Mouse (Mus musculus) c-Kit-positive CD71-negative TER-119-negative erythroid progenitor cells, embryonic 14.5 days (primary cell): ENCODE measurements at regions not wholly inside any gene's neighbourhood (a gene's known extent, or its start where the extent isn't known, plus 50 kb on each side); places are given as distances from the start of the nearest gene placed in this dataset.
A peak's percentile ranks its signal among the peaks of the same experiment; 100 is the strongest.

Source experiments
- DNase-seq: peaks from one replicate; pipeline ENCODE4 v3.0.0-alpha.2; 2013; ENCODE audit warnings: low read depth

DNA sequence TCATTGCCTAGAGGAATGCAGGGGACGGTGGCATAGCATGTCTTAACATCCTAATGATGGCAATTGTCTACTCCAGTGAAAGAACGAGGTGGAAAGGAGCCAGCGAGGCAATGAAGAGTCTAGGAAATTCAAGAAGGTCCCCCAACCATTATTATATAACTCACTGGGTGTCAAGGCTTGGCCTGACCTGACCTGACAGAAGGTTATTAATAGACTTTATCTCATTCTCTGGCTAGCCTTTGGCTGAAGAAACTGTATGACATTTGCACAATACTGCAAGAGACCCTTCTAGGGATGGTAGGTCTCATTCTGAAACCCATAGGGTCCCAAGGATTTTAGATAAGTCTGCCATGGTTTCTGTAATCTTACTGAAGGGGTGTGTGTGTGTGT is 121.0 kb upstream of the Jarid2 start:
- DNase-seq: no peak

- no peak for DNase-seq
Observed at GRCm38 (mm10) chr13:44608681-44609335, 120.5 kb upstream of the Jarid2 start.

- no peak for DNase-seq
Observed at GRCm38 (mm10) chr13:44609606-44610005, 119.7 kb upstream of the Jarid2 start.

- DNase-seq: no peak
Observed at GRCm38 (mm10) chr13:44615696-44616095, 113.6 kb upstream of the Jarid2 start.

DNA sequence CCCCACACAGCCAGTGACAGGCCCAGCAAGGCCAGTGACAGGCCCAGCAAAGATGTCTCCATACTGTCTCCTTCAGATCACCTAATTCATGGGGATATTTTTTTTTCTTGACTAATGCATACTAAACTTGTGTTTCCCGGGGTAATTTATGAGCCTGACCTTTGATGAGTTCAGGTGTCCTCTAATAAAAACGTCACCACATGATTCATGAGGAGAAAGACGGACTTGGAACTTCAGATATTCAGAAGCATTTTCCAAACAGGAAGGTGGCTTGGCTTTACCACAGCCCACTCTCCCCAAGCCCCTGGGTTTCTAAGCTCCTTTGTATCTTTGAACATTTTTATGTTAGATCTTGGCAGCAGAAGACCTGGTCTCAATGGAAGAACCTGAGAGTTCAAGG is 110.9 kb upstream of the Jarid2 start:
- DNase-seq: no peak

GRCm38 (mm10) chr13:44622661-44623355 is 106.5 kb upstream of the Jarid2 start:
- no peak for DNase-seq

- no peak for DNase-seq
Observed at GRCm38 (mm10) chr13:44624716-44625115, 104.6 kb upstream of the Jarid2 start.

DNA sequence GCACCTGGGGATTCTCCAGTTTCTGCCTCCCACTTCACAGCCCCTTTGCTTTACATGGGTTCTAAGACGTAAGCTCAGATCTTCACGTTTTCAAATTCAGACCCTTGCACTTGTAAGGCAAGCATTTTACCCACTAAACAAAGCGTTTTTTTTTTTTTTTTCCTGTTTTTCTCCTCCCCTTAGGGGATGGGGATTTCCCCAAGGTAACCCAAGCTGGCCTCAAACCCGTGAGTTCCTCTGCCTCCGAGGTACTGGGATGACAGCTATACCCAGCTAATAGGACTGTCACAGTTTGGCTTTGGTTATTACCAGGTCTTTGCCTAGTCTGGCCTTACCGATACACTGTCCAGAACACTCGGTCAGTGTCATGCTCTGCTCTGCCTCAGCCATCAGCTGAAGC is 103.5 kb upstream of the Jarid2 start:
- DNase-seq: no peak

GRCm38 (mm10) chr13:44626806-44627205 is 102.5 kb upstream of the Jarid2 start:
- no peak for DNase-seq

DNA sequence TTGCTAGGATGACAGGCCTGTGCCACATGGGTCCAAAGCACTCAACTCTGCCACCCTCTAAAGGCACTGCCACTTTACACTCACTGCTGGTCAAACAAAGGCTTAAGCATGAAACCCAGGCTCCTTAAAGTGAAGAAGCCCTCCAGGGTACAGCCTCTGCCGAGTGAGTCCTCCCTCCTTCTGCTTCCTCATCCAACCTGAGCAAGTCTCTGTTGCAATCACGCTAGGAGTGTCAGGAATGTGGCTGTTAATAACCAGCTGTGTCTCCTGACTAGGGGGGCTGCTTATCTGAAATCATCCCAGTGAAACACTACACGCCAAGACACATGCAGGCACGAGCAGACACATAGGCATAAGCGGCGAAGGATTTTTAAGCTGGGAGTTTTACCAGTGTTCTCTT is 99.2 kb upstream of the Jarid2 start:
- no peak for DNase-seq

- DNase-seq: no peak
Observed at GRCm38 (mm10) chr13:44634616-44635015, 94.7 kb upstream of the Jarid2 start.

- no peak for DNase-seq
Observed at GRCm38 (mm10) chr13:44635221-44636007, 93.9 kb upstream of the Jarid2 start.

GRCm38 (mm10) chr13:44636008-44636335 is 93.3 kb upstream of the Jarid2 start:
- no peak for DNase-seq

- DNase-seq: no peak
Observed at GRCm38 (mm10) chr13:44642361-44642760, 86.9 kb upstream of the Jarid2 start.

- DNase-seq: no peak
Observed at GRCm38 (mm10) chr13:44650052-44650451, 79.2 kb upstream of the Jarid2 start.

DNA sequence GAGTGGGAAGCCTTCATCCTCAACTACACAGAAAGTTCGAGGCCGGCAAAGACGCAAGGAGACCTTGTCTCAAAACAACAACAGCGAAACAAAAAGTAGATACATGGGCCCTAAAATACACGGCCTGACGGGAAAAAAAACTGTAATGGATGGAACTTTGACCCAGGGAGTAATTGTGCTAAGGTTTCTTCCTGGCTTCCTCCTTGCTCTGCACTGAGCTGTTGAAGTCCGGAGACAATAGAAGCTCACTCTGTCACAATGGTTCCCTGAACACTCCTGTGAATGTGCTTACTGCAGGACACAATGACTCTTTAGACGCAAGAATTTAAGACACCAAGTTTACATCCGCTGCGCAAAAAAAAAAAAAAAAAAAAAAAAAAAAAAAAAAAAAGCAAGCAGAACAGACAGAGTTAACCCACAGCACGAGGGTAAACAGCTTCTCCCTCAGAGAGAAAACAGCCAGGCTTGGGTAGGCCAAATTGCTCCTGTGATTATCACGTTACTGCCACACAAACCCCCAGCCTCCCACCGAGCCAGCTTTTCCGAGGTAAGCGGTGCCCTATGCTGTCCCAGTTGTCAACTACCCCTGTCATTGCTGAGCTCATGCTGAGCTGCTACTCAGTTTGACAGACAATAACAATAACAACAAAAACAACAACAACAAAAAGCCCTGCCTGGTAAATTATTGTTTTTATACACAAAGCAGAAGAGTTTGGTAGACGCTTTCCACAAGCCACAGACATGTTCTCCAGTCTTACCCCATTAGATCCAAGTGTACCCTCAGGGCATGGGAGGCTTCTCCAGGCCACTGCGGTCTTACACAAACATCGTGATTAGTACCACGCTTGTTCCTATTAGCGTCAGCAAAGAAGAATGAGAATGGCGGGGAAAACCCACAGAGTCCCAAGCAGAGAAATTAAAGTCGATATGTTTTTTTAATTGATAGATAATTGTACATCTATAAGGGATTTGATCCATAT is 77.7 kb upstream of the Jarid2 start:
- DNase-seq: no peak

GRCm38 (mm10) chr13:44657905-44658414 is 71.3 kb upstream of the Jarid2 start:
- DNase-seq: no peak

GRCm38 (mm10) chr13:44659861-44660260 is 69.4 kb upstream of the Jarid2 start:
- peak; percentile 40 for DNase-seq

GRCm38 (mm10) chr13:44663062-44663461 is 66.2 kb upstream of the Jarid2 start:
- peak; percentile 56 for DNase-seq

GRCm38 (mm10) chr13:44663730-44664129 is 65.5 kb upstream of the Jarid2 start:
- DNase-seq: no peak

DNA sequence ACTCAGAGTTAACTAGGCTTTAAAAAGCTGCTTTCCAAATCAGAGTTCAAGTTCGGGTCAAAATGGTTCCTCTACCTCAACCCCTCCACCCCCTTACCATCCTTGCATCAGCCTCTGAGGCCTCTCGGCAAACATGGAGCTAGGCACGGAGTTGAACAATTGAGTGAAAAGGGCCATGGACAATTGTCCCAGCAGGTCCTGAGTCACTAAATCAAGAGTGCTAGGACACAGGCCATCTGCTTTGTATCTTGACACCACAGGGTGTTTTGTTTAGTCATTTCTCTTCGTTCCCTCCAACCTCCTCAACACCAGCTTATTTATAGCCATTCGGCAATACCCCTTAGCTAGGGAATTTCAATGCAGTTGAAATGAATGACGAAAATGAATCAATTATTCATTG is 59.5 kb upstream of the Jarid2 start:
- no peak for DNase-seq
